Mouse (Mus musculus): ENCODE measurements at regions not wholly inside any gene's neighbourhood (a gene's known extent, or its start where the extent isn't known, plus 50 kb on each side); places are given as distances from the start of the nearest gene placed in this dataset.

- no peaks in the 10 kb centered on the region for H3K79me2 ChIP-seq (replicated peaks; ENCODE audit: control insufficient read depth, extremely low read depth, insufficient read depth, poor library complexity, severe bottlenecking)
- H3K9me3 ChIP-seq (replicated peaks; ENCODE audit: low read length) = no peaks in the 10 kb centered on the region
- peak; percentile 89 for TF ChIP-seq BHLHE40 (IDR thresholded peaks at IDR 0.05; ENCODE audit: low read depth, low read length)
- no peak for TF ChIP-seq HCFC1 (IDR thresholded peaks at IDR 0.05; ENCODE audit: low read depth, low read length)
- peak; percentile 92 for TF ChIP-seq ZNF384 (IDR thresholded peaks at IDR 0.05; ENCODE audit: low read depth, low read length)
- peak; percentile 40; the same call in 1 of the 2 replicates for TF ChIP-seq IRF4 (IDR thresholded peaks at IDR 0.05; ENCODE audit: low read depth, low read length)
- TF ChIP-seq ELF1 (IDR thresholded peaks at IDR 0.05; ENCODE audit: low read depth, low read length) = no peak
- TF ChIP-seq USF1 (IDR thresholded peaks at IDR 0.05; ENCODE audit: low read depth, low read length) = no peak
- TF ChIP-seq MAX (IDR thresholded peaks at IDR 0.05; ENCODE audit: low read length) = no peak
- TF ChIP-seq ZKSCAN1 (IDR thresholded peaks at IDR 0.05; ENCODE audit: borderline replicate concordance, low read depth, low read length) = no peak
- TF ChIP-seq RCOR1 (conservative IDR thresholded peaks at IDR 0.05; ENCODE audit: low read depth, low read length) = no peak
- TF ChIP-seq SMC3 (IDR thresholded peaks at IDR 0.05; ENCODE audit: low read depth, low read length) = no peak
- 0 out of 2 replicates have a peak, but pooled peaks have one; percentile 24 for TF ChIP-seq MYC (IDR thresholded peaks at IDR 0.05; ENCODE audit: low read depth, low read length)
- no peak for TF ChIP-seq NELFE (IDR thresholded peaks at IDR 0.05; ENCODE audit: low read depth, low read length)
- TF ChIP-seq EP300 (IDR thresholded peaks at IDR 0.05; ENCODE audit: low read length) = peak; percentile 63; the same call in 1 of the 2 replicates
- TF ChIP-seq UBTF (IDR thresholded peaks at IDR 0.05; ENCODE audit: low read depth, low read length) = no peak
- TF ChIP-seq CHD2 (IDR thresholded peaks at IDR 0.05; ENCODE audit: low read length) = no peak
- peak; percentile 38; the same call in 1 of the 2 replicates for TF ChIP-seq MAFK (IDR thresholded peaks at IDR 0.05; ENCODE audit: insufficient replicate concordance, low read length)
- no peak overlapping the region for H3K9ac ChIP-seq (ENCODE audit: insufficient read depth, low read depth)
- dilution Hi-C loops (cut with MboI; ENCODE audit: extremely low pct_ligation_motif_present, extremely low pct_unique_long_range_greater_than_20kb, low sequenced_read_pairs) (no loop called here), in situ Hi-C loops (cut with MboI; ENCODE audit: low pct_ligation_motif_present, low pct_unique_long_range_greater_than_20kb, low sequenced_read_pairs) (no loop called here)
- no peaks in the 10 kb centered on the region for H3K36me3 ChIP-seq (replicated peaks in 1 of 2; ENCODE audit: control insufficient read depth in 1 of 2, insufficient read depth in 1 of 2, low read length in 1 of 2)
- no peaks in the 10 kb centered on the region for H3K27me3 ChIP-seq (replicated peaks)
- no peak overlapping the region for H3K4me3 ChIP-seq (replicated peaks in 1 of 3; ENCODE audit: low read depth in 2 of 3, low read length in 2 of 3, poor library complexity in 1 of 3)
- no peak overlapping the region for H3K4me2 ChIP-seq (ENCODE audit: insufficient read depth, low read depth, poor library complexity, severe bottlenecking)
- peaks cover 2 to 37% of the 10 kb centered on the region in 2 experiments; a peak in 2 of 4 replicates for H3K4me1 ChIP-seq (ENCODE audit: control insufficient read depth in 1 of 2, insufficient read depth in 2 of 2)
- peak; percentile 39 for DNase-seq (ENCODE audit: extremely low read depth)
- H3K27ac ChIP-seq (ENCODE audit: insufficient read depth, low read depth) = no peak overlapping the region
These were observed 80.4 kb upstream of the Pmfbp1 start for GRCm38 (mm10) chr8:109413386-109413785.

- Histone ChIP-seq H3K4me3 (replicated peaks in 1 of 3; ENCODE audit: low read depth in 2 of 3, low read length in 2 of 3, poor library complexity in 1 of 3) (no peak overlapping the region), H3K4me1 (ENCODE audit: control insufficient read depth in 1 of 2, insufficient read depth in 2 of 2) (peaks cover 2 to 51% of the 10 kb centered on the region in 2 experiments; a peak in 2 of 4 replicates), H3K36me3 (replicated peaks in 1 of 2; ENCODE audit: control insufficient read depth in 1 of 2, insufficient read depth in 1 of 2, low read length in 1 of 2) (no peaks in the 10 kb centered on the region), H3K27ac (ENCODE audit: insufficient read depth, low read depth) (no peak overlapping the region), H3K79me2 (replicated peaks; ENCODE audit: control insufficient read depth, extremely low read depth, insufficient read depth, poor library complexity, severe bottlenecking) (no peaks in the 10 kb centered on the region), H3K27me3 (replicated peaks) (no peaks in the 10 kb centered on the region), H3K4me2 (ENCODE audit: insufficient read depth, low read depth, poor library complexity, severe bottlenecking) (no peak overlapping the region), H3K9me3 (replicated peaks; ENCODE audit: low read length) (peaks cover 2% of the 10 kb centered on the region), H3K9ac (ENCODE audit: insufficient read depth, low read depth) (no peak overlapping the region)
- in situ Hi-C loops (cut with MboI; ENCODE audit: low pct_ligation_motif_present, low pct_unique_long_range_greater_than_20kb, low sequenced_read_pairs) = no loop called here
- no peak for DNase-seq (ENCODE audit: extremely low read depth)
- dilution Hi-C loops (cut with MboI; ENCODE audit: extremely low pct_ligation_motif_present, extremely low pct_unique_long_range_greater_than_20kb, low sequenced_read_pairs) = no loop called here
- TF ChIP-seq MAX (IDR thresholded peaks at IDR 0.05; ENCODE audit: low read length) (no peak), MAFK (IDR thresholded peaks at IDR 0.05; ENCODE audit: insufficient replicate concordance, low read length) (no peak), GABPA (IDR thresholded peaks at IDR 0.05; ENCODE audit: insufficient replicate concordance, low read depth, low read length) (no peak), TBP (conservative IDR thresholded peaks at IDR 0.05; ENCODE audit: low read depth, low read length) (no peak), MYC (IDR thresholded peaks at IDR 0.05; ENCODE audit: low read depth, low read length) (no peak), CHD1 (IDR thresholded peaks at IDR 0.05; ENCODE audit: low read depth, low read length) (no peak), USF1 (IDR thresholded peaks at IDR 0.05; ENCODE audit: low read depth, low read length) (no peak), RCOR1 (conservative IDR thresholded peaks at IDR 0.05; ENCODE audit: low read depth, low read length) (no peak), CTCF (conservative IDR thresholded peaks at IDR 0.05 in 1 of 2, IDR thresholded peaks at IDR 0.05 in 1 of 2; ENCODE audit: low read depth in 2 of 2, low read length in 2 of 2) (no peak), USF2 (conservative IDR thresholded peaks at IDR 0.05; ENCODE audit: low read depth, low read length) (no peak), ZMIZ1 (IDR thresholded peaks at IDR 0.05; ENCODE audit: low read depth, low read length) (no peak), SMC3 (IDR thresholded peaks at IDR 0.05; ENCODE audit: low read depth, low read length) (no peak), ZNF384 (IDR thresholded peaks at IDR 0.05; ENCODE audit: low read depth, low read length) (no peak), JUN (IDR thresholded peaks at IDR 0.05; ENCODE audit: insufficient read depth, low read depth, low read length) (no peak), POLR2A (IDR thresholded peaks at IDR 0.05; ENCODE audit: low read depth, low read length) (no peak)
These were observed 78.5 kb upstream of the Pmfbp1 start for GRCm38 (mm10) chr8:109415315-109415714.

Data from CH12.LX (cell line).